Mouse (Mus musculus) monocyte, adult 2 months (primary cell): ENCODE measurements around the gene Galnt15.

ENCODE experiments used
- DNase-seq, 2 experiments: peaks; one replicate each; pipeline ENCODE4 v3.0.0; 2022; ENCODE audit warnings: low spot score in 2 of 2, low read depth in 1 of 2

Gene Galnt15

DNA sequence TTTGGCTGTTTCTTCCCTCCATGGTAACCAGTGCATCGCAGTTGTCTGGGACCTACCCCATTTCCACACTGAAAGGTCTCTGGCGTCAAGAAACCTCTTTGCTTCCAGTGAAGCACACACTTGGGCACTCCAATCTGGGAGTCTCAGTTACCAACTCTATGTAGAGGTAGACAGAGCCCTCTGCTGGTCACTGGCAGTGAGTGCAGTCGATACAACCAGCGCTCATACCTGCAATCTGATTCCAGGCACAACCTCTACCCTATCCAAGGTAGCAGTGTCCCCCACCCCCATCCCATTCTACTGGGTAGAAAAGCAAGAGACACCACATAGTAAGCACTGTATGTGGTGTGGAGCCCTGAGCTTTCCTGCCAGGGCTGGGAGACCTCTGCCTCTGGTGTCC is 3.7 kb downstream of the Galnt15 start:
- no peak for DNase-seq

DNA sequence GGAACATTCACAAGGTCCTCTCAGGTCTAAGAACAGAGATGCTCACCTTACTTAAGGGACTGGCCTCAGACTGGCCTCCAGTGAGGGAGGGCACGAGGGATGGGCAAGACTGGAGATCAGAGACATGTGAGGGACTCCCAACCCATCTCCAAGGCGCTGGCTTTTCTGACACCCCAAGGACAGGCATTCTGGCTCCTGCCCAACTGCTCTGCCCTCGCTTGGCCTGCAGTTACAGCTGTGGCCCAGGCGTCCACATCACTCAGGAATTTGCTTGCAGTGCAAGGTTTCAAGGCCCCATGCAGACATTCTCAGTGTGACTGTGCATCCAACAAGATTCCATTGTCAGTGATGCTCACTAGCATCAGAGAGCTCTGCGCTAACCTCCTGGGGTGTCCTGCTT is 7.7 kb downstream of the Galnt15 start:
- no peak for DNase-seq

DNA sequence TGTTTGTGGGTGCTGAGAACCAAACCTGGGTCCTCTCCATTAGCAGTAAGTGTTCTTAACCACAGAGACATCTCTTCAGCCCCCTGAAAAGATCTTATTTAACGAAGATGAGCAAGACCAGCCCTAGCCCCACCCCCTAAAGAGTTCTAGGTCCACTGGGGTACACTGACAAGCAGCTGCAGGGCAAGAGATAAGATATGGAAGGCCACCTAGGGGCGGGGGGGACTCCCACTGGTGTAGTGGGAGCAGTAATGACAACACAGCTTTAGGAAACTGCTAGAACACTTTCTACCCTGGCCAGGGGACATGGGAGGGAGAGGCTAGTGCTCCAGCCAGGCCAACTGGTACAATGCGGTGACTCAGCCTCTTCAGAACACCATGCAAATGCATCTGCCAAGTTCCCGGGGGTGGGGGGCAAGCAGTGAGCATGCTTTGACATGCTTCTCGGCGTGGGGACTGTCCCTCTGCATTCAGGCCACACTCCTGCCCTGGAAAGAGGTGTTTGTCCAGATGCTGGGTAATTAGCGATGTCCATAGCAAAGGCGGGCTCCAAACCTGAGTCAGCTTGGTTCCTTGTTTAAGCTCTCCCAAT is 9.0 kb downstream of the Galnt15 start:
- no peak for DNase-seq

DNA sequence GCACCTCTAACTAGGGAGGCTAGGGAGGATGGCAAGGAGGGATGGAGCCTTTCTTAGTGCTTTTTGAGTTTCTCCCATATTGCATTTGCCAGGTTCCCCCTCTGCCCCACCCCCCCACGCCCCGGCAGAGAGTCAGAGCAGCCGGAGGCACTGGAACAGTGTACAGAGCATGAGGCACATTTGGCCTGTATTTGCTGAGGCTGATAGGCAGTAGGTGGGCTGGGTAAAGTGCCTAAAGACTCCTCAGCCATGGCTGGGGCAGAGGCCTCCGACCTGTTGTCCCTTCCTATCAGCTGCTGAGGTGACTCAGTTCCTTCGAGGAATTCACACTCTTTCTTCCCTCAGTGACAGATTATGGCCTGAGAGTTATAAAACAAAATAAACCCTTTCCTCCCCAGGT is 13.3 kb downstream of the Galnt15 start:
- DNase-seq, result no peak

DNA sequence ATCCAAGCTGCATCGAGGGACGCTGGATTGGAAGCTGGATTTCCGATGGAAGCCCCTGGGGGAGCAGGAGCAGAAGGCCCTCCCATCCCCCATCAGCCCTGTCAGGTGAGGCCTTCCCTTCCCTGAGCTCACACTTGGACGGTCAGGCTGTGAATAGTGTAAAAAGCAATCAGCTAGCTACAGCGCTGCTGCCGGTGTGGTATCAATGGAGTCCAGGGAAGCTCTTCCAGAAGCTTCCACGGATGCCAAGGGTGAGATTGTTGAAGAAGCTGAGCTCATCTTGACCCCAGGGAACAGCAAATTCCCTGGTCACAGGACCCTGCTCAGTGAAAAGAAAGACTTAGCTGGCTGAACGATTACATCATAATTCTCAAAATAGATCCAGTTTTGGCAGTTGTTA is 17.6 kb downstream of the Galnt15 start:
- DNase-seq, result no peak

DNA sequence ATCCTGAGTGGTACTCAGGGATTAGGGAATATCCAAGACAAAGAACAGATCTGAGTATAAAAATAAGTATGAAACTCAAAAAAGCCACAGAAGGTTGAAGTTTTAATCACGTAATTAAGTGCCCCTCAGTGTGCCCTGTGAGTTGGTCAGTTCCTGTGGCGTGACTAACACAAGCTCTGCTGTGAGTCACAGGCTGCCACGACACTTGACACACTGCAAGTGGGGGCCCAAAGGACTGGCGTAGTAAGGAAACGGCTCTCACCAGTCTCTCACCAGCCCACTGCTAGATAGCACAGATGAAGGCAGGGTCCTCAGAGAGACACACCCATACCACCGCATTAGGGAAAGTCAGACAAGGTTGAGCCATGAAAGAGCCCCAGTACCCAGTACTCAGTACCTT is 21.4 kb downstream of the Galnt15 start:
- no peak for DNase-seq

DNA sequence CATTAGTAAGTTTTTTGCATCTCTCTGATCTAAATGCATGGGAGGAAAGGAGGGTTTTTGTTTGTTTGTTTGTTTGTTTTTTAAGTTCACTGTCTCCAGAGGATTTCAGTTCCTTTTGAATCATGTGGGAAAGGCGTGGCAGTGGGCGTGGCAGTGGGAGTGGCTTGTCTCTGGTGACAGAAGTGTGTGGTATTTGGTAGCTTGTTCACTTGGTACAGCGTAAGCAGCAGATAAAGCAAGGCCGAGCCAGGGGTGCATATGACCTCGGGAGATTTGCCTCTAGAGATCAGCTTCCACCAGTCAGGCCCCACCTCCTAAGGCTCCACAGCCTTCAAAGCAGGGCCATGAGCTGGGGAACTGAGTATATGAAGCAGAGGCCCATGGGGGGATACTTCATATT is 25.1 kb downstream of the Galnt15 start:
- no peak for DNase-seq

DNA sequence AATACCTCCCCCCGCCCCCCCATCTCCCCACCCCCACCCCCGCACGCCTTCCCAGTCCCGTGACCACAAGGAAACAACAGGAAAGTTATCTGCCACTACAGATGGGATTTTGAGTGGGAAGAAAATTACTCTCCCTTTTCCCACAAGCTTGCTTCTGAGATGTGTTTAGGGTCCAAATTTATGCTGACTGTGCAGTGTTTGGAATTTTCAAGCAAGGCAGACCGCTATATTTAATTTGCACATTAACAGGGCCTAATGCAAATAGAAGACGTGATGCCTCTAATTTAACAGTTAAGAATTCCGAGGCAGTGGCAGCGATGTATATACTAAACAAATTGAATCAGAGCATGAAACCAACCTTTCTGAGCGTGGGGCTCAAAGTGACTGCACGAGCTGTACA is 26.0 kb downstream of the Galnt15 start:
- DNase-seq, result no peak

DNA sequence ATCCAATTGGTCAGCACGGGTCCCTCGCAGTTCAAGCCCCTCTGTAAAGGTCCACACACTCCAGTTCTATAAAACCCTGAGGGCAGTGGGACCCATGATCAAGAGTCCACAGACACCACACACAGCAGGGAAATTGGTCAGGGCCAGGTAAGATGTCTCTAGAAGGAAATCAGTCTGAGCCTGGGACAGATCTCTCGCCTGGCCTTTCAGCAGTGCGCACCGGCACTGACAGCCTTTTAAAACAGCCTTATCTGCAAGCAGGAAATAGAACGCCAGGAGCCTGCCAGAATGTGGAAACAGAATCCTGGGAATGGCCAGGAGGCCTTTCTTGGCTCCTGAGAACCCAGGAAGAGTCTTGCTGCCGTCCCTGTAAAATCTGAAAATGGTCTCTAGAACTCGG is 27.0 kb downstream of the Galnt15 start:
- DNase-seq, result no peak

DNA sequence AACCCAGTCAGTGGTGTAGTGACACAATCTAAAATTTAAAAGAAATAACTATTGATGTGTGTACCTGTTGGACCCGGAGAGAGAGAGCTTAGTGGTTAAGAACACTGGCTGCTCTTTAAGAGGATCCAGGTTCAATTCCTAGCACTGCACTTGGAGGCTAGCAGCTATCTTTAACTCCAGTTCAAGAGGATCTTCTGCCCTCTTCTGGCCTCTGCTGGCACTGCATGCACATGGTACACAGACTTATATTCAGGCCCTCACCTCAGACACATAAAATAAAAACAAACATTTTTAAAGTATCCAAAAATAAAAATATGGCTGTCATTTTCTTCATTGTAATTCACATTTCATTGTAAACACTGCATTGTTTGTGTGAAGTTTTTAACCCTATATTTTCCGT is 27.9 kb downstream of the Galnt15 start:
- no peak for DNase-seq

DNA sequence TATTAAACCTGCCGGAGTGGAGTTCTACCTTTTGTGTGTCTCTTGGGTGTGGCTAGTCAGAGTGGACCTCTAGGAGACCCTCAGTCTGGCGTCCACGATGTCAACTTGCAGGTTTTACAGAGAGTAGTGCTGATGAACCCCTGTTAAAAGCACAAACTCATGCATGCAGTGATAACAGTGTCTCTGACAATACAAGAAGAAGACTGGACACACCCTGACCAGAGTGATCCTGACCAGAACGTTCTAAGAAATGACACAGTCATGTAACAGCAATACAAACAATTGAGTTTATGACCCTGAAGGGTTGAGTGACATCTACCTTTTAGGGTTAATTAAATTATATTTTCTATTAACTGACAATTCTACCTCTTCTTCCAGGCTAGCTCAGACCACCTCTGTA is 28.9 kb downstream of the Galnt15 start:
- DNase-seq, result no peak

DNA sequence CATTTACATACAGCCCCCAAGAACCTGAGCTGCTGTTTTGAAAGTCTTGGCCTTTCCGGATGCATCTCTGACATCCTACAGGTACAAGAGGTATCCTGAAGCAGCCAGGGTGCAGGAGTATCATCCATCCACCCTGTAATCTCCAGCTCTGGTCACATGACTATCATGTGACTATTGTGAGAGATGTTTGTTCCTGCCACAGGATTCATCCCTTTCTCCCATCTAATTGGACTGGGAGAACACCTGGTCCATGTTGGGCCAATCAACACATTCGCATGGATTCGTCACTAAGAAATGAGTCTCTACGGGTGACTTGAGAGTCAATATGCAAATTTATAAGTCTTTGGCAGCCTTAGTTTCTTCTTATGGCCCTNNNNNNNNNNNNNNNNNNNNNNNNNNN is 32.6 kb downstream of the Galnt15 start:
- DNase-seq, result no peak

DNA sequence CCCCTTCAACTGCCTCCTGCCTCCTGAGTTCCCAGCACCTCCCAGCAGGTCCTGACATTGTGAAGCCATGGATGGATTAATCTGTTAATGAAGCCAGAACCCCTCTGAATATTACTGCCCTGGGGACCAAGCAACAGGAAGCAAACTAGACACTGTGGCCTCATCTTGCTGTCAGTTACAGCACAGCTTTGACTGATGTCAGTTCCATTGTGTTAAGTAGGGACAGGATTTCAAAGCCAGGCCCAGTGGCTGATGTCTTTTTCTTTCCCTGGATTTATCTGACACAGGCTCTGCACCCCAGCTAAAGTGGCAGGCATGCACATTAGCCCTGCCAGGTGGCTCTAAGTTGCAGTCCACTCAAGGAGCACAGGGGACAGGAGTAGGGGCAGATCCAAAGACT is 44.0 kb downstream of the Galnt15 start:
- no peak for DNase-seq

DNA sequence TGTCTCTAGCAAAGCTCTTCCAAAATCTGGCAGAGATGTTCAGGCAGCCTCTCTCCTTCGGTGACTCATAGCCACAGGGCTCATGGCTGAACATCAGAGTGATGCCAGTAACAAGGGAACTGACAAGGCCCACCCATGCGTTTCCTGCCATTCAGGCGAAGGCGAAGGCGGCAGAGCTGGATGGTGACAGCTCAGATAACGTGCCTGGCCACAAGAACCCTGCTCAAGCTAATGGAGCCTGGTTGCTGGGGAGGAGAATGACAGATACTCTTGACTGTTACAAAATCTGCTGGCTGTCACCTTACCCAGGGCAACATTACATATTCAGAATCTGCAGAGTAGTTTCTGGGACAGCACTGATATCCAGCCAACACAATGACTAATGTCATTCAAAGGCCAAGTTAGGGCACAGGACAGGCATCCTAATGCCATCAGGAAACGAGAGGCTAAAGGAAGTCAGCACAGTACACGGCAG is 44.5 kb downstream of the Galnt15 start:
- DNase-seq, result no peak

DNA sequence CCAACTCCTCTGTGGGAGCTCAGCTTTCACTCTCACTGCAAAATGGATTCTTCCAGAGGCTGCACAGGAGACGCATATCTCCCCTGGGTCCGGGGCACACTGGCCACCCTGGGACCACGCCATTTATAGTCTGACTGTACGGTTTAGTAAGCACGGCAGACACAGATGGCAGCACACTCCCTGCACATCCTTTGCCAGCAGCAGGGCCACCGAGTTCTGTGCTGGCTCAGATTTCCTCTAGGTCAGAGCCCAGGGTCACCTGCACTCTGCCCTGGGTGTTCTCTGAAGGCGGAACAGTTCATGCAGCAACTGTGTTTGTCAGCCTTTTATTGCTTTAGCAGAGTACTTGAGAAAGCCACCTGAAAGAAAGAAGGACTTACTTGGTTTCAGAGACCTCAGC is 45.1 kb downstream of the Galnt15 start:
- no peak for DNase-seq

DNA sequence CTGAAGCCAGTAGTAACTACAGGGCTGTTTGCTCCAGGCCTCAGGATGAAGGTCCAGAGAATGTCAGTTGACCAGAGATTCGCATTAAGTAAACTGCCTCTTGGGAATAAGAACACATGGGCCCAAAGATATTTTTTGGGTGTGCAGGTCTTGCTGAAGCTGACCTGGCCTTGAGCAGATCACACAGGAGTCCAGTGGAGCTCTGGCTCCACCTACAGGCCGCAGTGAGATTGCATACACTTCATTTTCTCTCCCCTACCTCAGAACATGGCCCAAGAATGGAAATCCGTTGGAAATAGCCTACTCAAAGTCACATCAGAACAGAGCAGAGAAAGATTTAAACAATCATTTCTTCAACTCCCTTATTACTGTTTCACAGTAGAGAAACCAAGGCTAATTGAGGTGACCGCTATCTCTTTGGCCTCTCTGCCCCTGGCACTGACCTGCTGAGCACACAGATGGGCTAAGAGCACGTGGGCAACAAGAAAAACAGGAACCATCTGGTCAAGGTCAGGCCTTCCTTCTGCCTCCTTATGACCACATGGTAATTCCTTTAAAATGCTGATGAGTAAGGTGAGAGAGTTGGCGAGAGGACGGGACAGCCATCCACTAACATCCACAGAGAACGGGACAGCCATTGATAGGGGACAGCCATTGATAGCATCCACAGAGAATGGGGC is 48.2 kb downstream of the Galnt15 start:
- DNase-seq, result peak in 1 of 2 experiments; percentile 17

DNA sequence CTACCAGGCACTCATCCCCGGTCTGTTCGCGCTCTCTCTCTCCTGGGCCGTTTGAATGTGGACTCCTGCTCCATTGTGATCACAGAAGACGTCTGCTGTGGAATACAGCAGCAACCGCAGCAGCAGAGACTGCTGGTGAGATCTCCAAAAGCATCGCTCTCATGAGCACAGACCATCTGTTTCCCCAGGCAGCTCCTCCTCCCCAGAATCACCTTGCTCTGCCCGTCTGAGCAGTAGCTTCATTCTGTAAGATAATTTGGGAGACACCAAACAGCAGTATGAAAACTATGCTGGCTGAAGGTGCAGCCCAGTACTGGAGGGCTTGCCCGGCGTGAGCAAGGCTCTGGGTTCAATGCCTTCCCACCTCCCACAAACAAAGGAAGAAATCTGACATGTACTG is 52.2 kb downstream of the Galnt15 start:
- DNase-seq, result no peak

DNA sequence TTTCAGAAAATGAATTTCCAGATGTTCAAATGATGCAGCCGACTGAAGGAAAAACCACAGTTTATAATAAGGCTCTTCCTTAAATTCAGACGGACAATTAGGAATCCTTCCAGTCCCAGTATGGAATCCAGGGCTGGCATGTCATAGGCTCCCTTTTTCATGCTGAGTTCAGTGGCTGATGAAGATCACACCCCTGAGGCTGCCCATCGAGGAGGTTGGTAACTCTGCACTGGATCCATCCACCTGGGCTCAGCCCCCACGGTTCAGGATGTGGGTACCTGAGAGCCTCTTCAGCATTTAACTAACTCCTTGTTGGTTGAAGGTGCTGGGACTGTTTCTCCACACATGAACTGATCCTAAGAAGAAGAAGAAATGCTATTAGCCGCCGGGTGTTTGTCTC is 54.1 kb downstream of the Galnt15 start:
- DNase-seq, result no peak

DNA sequence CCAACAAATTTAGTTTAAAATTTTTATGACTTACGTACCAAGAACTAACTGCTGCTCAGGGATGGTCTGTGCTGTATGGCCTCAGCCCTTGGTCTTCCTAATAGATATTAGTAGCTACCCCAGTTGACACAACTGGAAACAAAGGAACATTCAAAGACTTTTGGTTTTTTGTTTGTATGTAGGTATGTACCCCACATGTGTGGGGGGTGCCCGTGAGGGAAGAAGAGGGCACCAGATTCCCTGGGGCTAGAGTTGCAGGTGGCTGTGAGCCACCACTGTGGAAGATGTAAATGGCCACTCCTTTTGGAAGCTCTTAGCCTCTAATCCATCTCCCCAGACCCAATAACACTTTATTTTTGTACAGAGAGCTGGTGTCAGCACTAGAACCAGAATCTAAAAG is 54.7 kb downstream of the Galnt15 start:
- no peak for DNase-seq

DNA sequence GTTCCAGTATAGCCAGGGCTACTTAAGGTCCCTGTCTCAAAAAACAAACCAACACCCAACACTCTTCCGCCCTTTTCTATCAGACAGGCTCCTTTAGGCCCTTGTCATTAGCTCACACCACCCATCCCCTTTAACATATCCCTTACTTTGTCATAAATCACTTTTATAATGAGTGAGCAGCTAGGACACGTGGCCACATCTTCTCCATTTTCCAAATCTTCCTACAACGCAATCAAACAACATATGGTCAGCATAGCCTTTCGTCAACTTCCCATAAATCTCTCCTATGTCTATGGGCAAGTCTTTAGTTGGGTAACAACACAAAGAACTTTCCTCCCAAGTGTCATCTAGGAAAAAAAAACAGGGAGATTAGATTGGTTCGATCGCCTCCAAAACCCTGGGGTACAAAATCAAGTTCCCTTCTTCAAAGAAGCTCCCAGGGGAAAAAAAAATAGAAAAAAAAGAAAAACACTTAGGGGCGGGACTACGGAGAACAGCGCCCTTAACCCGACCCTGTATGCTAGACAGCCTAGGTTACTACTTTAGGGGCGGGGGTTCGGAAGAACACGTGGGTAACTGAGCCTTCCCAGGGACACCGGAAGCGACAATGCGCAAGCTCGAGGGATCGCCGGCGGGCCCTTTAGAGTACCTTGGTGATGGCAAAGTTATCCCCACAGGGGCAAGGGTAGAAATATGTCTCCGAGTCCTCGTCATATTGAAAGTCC is 56.1 kb downstream of the Galnt15 start, which contains the start of gene Oxnad1:
Gene Oxnad1, plus strand, starts transcription at position 614 of the 725 bp plus-strand sequence.
- DNase-seq, result no peak

DNA sequence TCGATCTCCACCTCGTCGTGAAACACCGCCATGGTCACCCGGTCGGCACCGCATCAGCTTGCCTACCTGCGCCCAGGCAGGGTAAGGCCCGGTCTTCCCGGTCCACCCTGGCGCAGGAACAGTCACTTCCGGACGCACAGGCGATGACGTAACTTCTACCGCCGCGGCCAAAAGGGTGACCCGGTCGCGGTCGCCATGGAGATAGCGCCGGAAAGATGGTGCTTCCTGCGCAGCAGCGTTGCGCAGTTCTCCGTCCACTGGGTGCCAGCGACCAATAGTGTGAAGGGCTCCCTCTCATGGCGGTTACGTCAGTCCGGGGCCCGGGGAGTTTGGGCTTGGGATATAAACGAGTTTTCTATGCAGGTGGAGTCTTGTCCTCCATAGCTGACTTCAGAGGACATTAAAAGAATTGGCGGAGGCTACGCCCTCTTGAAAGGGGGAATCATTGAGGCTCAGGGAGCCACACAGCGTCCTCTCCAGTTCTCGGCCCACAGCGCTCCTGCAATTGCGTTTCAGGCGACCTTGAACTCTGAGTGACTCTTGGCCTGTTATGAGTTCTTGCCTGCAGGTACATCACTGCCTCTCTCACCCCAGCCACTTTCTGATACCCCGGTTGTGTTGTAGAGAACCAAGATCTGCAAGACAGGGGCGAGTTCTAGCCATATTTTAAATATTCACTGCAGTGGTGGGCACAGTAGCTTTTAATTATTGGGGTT is 56.9 kb downstream of the Galnt15 start, which contains the start of gene Dph3:
Gene Dph3, minus strand, starts transcription at position 244 of the 716 bp plus-strand sequence.
- DNase-seq, result peak; percentile 97 to 99

DNA sequence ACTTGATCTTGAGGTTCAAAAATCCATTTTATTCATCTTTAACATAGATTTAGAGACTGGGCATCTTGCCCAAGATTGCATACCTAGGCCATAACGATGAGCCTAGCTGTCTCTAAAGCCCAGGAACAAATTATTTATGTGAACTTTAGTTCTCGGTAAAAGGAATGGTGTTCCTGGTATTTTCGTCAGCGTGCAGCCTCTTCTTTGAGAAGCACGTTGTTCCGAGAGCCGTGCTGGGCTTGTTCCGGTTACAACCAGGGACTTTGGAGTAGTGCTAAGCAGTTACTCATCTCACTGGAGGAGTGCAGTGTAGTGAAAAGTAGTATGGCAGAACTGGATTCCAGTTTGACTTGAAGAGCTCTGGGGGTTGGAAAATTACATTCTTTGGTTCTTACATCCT is 57.4 kb downstream of the Galnt15 start:
- no peak for DNase-seq
